Mouse (Mus musculus) kidney, embryonic 15.5 days (tissue): Measurements from ENCODE around the gene Cabp4. TPM values are rescaled to one million over a fixed set of nuclear protein-coding genes. Genes with fewer than 3 reads are reported as not detected.

Experiments used
- ATAC-seq: fragments of 200-750 bp; cut with Nextera tagmentation; replicated peaks from 2 replicates; pipeline ENCODE4 v1.8.0; 2017; ENCODE audit warnings: moderate TSS enrichment; ENCODE audit not compliant: low FRiP score
- H3K27ac ChIP-seq: fragments of 300-500 bp; sonication (generic); 2 replicates; pipeline ENCODE4 v1.5.1; 2015; ENCODE audit warnings: mild to moderate bottlenecking, inconsistent platforms
- H3K27me3 ChIP-seq: fragments of 300-500 bp; sonication (generic); 2 replicates; pipeline ENCODE4 v1.6.1; 2015; ENCODE audit warnings: inconsistent platforms
- H3K36me3 ChIP-seq: fragments of 300-500 bp; sonication (generic); 2 replicates; pipeline ENCODE4 v1.6.1; 2015; ENCODE audit warnings: inconsistent platforms
- H3K4me1 ChIP-seq: fragments of 300-500 bp; sonication (generic); 2 replicates; pipeline ENCODE4 v1.6.1; 2015; ENCODE audit warnings: inconsistent platforms
- H3K4me2 ChIP-seq: fragments of 300-500 bp; sonication (generic); 2 replicates; pipeline ENCODE4 v1.6.1; 2015; ENCODE audit warnings: moderate library complexity, mild to moderate bottlenecking, inconsistent platforms
- H3K4me3 ChIP-seq: fragments of 300-500 bp; sonication (generic); replicated peaks from 2 replicates; pipeline ENCODE4 v1.5.1; 2015; ENCODE audit warnings: mild to moderate bottlenecking, inconsistent platforms
- H3K9ac ChIP-seq: fragments of 300-500 bp; sonication (generic); 2 replicates; pipeline ENCODE4 v1.6.1; 2015; ENCODE audit warnings: mild to moderate bottlenecking, inconsistent platforms
- H3K9me3 ChIP-seq: fragments of 300-500 bp; sonication (generic); replicated peaks from 2 replicates; pipeline ENCODE4 v1.6.1; 2016; ENCODE audit warnings: inconsistent platforms
- WGBS: fragments of 180-500 bp; shearing (Covaris S2); methylation state at CpG from one replicate; pipeline ENCODE4 v1.1.7; 2015; ENCODE audit warnings: mixed read lengths; 5-methylcytosine and 5-hydroxymethylcytosine counted together
- polyA plus RNA-seq: library from polyadenylated mRNA; unstranded; fragments of >200 nt; fragmentation: Nextera tagmentation; extraction: Ambion mirVana; gene quantifications from 2 replicates; pipeline ENCODE4 v1.2.1, GENCODE M21; 2015

The Cabp4 gene
- polyA plus RNA-seq, 1 experiment from 2014 or later = 0.05 TPM

- Histone ChIP-seq H3K4me2 (no peak overlapping the region), H3K9me3 (no peaks in the 10 kb centered on the region), H3K27me3 (peaks cover 34% of the 10 kb centered on the region), H3K4me3 (no peak overlapping the region), H3K4me1 (peaks cover 47% of the 10 kb centered on the region), H3K27ac (no peak overlapping the region), H3K36me3 (peaks cover 7% of the 10 kb centered on the region; the same call in 1 of the 2 replicates), H3K9ac (no peak overlapping the region)
- WGBS = 92% methylated on average over 12 of the region's 12 CpGs
- ATAC-seq = no peak
Measured at GRCm38 (mm10) chr19:4102626-4103025, 41.2 kb downstream of the Cabp4 start.

- peaks cover 50% of the 10 kb centered on the region for H3K4me1 ChIP-seq
- peaks cover 34% of the 10 kb centered on the region for H3K27me3 ChIP-seq
- H3K4me2 ChIP-seq = no peak overlapping the region
- no peak overlapping the region for H3K9ac ChIP-seq
- H3K27ac ChIP-seq = no peak overlapping the region
- H3K4me3 ChIP-seq = no peak overlapping the region
- no peak for ATAC-seq
- peaks cover 7% of the 10 kb centered on the region; the same call in 1 of the 2 replicates for H3K36me3 ChIP-seq
- 86% methylated on average over 2 of the region's 2 CpGs for WGBS
- H3K9me3 ChIP-seq = no peaks in the 10 kb centered on the region
Measured at GRCm38 (mm10) chr19:4102049-4102448, 41.8 kb downstream of the Cabp4 start.

GRCm38 (mm10) chr19:4101466-4101865 lies 42.4 kb downstream of the Cabp4 start:
- 77% methylated on average over 6 of the region's 6 CpGs for WGBS
- H3K4me3 ChIP-seq = peak overlapping the region; percentile 65; the same call in 1 of the 2 replicates
- peak overlapping the region; percentile 81 for H3K4me2 ChIP-seq

GRCm38 (mm10) chr19:4100718-4101261 lies 43.0 kb downstream of the Cabp4 start:
- Histone ChIP-seq H3K4me2 (peak overlapping the region; percentile 81), H3K27me3 (peaks cover 34% of the 10 kb centered on the region), H3K9ac (peak overlapping the region; percentile 43), H3K9me3 (no peaks in the 10 kb centered on the region), H3K4me1 (peaks cover 58% of the 10 kb centered on the region), H3K27ac (peak overlapping the region; percentile 6; the same call in 1 of the 2 replicates), H3K4me3 (peak overlapping the region; percentile 65), H3K36me3 (peaks cover 7% of the 10 kb centered on the region; the same call in 1 of the 2 replicates)
- 2% methylated on average over 52 of the region's 52 CpGs for WGBS
- no peak for ATAC-seq

More at GRCm38 (mm10) chr19:4101466-4101865, 42.4 kb downstream of the Cabp4 start:
- Histone ChIP-seq H3K9ac (0 out of 2 replicates have a peak overlapping the region, but pooled peaks have one; percentile 43), H3K27ac (no peak overlapping the region), H3K27me3 (peaks cover 34% of the 10 kb centered on the region), H3K36me3 (peaks cover 7% of the 10 kb centered on the region; the same call in 1 of the 2 replicates), H3K9me3 (no peaks in the 10 kb centered on the region), H3K4me1 (peaks cover 51% of the 10 kb centered on the region)
- ATAC-seq = no peak

GRCm38 (mm10) chr19:4099837-4100717 lies 43.8 kb downstream of the Cabp4 start, which contains the start of gene Pitpnm1:
Gene Pitpnm1 (plus strand): TSS chr19:4099998.
- peaks cover 58% of the 10 kb centered on the region for H3K4me1 ChIP-seq
- peak within 1 kb of the TSS; percentile 81 for H3K4me2 ChIP-seq
- H3K27ac ChIP-seq = peak within 1 kb of the TSS; percentile 14
- peak within 1 kb of the TSS; percentile 65 for H3K4me3 ChIP-seq
- ATAC-seq = no peak
- no peaks in the 10 kb centered on the region for H3K9me3 ChIP-seq
- H3K9ac ChIP-seq = peak within 1 kb of the TSS; percentile 43
- 1% methylated on average over 53 of the region's 53 CpGs for WGBS
- H3K36me3 ChIP-seq = 0 out of 2 replicates have a peak, but pooled peaks cover 3% of the 10 kb centered on the region
- peaks cover 34% of the 10 kb centered on the region for H3K27me3 ChIP-seq

GRCm38 (mm10) chr19:4099056-4099455 lies 44.8 kb downstream of the Cabp4 start:
- Histone ChIP-seq H3K4me3 (peak overlapping the region; percentile 65), H3K9me3 (no peaks in the 10 kb centered on the region), H3K36me3 (0 out of 2 replicates have a peak, but pooled peaks cover 3% of the 10 kb centered on the region), H3K27me3 (peaks cover 34% of the 10 kb centered on the region), H3K4me1 (peaks cover 52% of the 10 kb centered on the region), H3K9ac (no peak overlapping the region), H3K4me2 (peak overlapping the region; percentile 81), H3K27ac (peak overlapping the region; percentile 14)
- WGBS = 14% methylated on average over 9 of the region's 9 CpGs
- no peak for ATAC-seq

- Histone ChIP-seq H3K4me1 (peaks cover 52% of the 10 kb centered on the region), H3K9ac (no peak overlapping the region), H3K9me3 (no peaks in the 10 kb centered on the region), H3K4me2 (peak overlapping the region; percentile 81), H3K27me3 (peaks cover 34% of the 10 kb centered on the region), H3K4me3 (peak overlapping the region; percentile 65; the same call in 1 of the 2 replicates), H3K27ac (no peak overlapping the region), H3K36me3 (0 out of 2 replicates have a peak, but pooled peaks cover 3% of the 10 kb centered on the region)
- WGBS = 79% methylated on average over 13 of the region's 13 CpGs
- no peak for ATAC-seq
Measured at GRCm38 (mm10) chr19:4098426-4098825, 45.4 kb downstream of the Cabp4 start.

GRCm38 (mm10) chr19:4097441-4097825 lies 46.4 kb downstream of the Cabp4 start:
- H3K9me3 ChIP-seq = no peaks in the 10 kb centered on the region
- H3K4me1 ChIP-seq = peaks cover 52% of the 10 kb centered on the region
- H3K9ac ChIP-seq = peak overlapping the region; percentile 53
- peak overlapping the region; percentile 91 for H3K27ac ChIP-seq
- H3K4me3 ChIP-seq = peak overlapping the region; percentile 65
- H3K36me3 ChIP-seq = 0 out of 2 replicates have a peak, but pooled peaks cover 3% of the 10 kb centered on the region
- peaks cover 24% of the 10 kb centered on the region for H3K27me3 ChIP-seq
- peak overlapping the region; percentile 81 for H3K4me2 ChIP-seq
- peak; percentile 57 for ATAC-seq
- 2% methylated on average over 21 of the region's 21 CpGs for WGBS

- Histone ChIP-seq H3K27ac (peak within 1 kb of the TSS; percentile 95), H3K27me3 (peaks cover 20% of the 10 kb centered on the region), H3K36me3 (no peaks in the 10 kb centered on the region), H3K4me1 (peaks cover 52% of the 10 kb centered on the region), H3K9ac (peak within 1 kb of the TSS; percentile 57), H3K4me2 (peak within 1 kb of the TSS; percentile 81), H3K9me3 (no peaks in the 10 kb centered on the region), H3K4me3 (peak within 1 kb of the TSS; percentile 65)
- ATAC-seq = peak; percentile 93
- under 1% methylated on average over 65 of the region's 65 CpGs for WGBS
Measured at GRCm38 (mm10) chr19:4096642-4097440, 47.0 kb downstream of the Cabp4 start, which contains the start of gene Cdk2ap2. Gene Cdk2ap2 (plus strand): TSS chr19:4097182.

GRCm38 (mm10) chr19:4095802-4096201 lies 48.0 kb downstream of the Cabp4 start:
- ATAC-seq = no peak
- no peak overlapping the region for H3K27ac ChIP-seq
- peak overlapping the region; percentile 81 for H3K4me2 ChIP-seq
- H3K9ac ChIP-seq = no peak overlapping the region
- H3K27me3 ChIP-seq = peaks cover 9% of the 10 kb centered on the region
- no peaks in the 10 kb centered on the region for H3K9me3 ChIP-seq
- 68% methylated on average over 3 of the region's 3 CpGs for WGBS
- no peak overlapping the region for H3K4me3 ChIP-seq
- no peaks in the 10 kb centered on the region for H3K36me3 ChIP-seq
- H3K4me1 ChIP-seq = peaks cover 43% of the 10 kb centered on the region

- Histone ChIP-seq H3K36me3 (no peaks in the 10 kb centered on the region), H3K4me2 (no peak overlapping the region), H3K4me3 (no peak overlapping the region), H3K4me1 (peaks cover 33% of the 10 kb centered on the region), H3K27me3 (no peaks in the 10 kb centered on the region), H3K9me3 (no peaks in the 10 kb centered on the region), H3K27ac (no peak overlapping the region), H3K9ac (no peak overlapping the region)
- 77% methylated on average over 5 of the region's 5 CpGs for WGBS
- no peak for ATAC-seq
Measured at GRCm38 (mm10) chr19:4094774-4095303, 49.0 kb downstream of the Cabp4 start.
